Mouse (Mus musculus) lung, embryonic 16.5 days (tissue): ENCODE measurements around the gene Jpt2. TPM values are rescaled to one million over a fixed set of nuclear protein-coding genes. Genes with fewer than 3 reads are reported as not detected.
A peak's percentile ranks its signal among the peaks of the same experiment; 100 is the strongest.

ENCODE experiments used
- ATAC-seq: fragments of 200-750 bp; cut with Nextera tagmentation; 2 replicates; pipeline ENCODE4 v1.8.0; 2017; ENCODE audit warnings: low read depth, mild to moderate bottlenecking, moderate library complexity
- H3K27ac ChIP-seq: fragments of 300-500 bp; sonication (generic); 2 replicates; pipeline ENCODE4 v1.5.1; 2014; ENCODE audit warnings: mild to moderate bottlenecking, control low read depth, low read length
- H3K27me3 ChIP-seq: fragments of 300-500 bp; sonication (generic); 2 replicates; pipeline ENCODE4 v1.6.1; 2014; ENCODE audit warnings: low read depth, low read length, mixed read lengths; ENCODE audit not compliant: control insufficient read depth, insufficient read depth
- H3K36me3 ChIP-seq: fragments of 300-500 bp; sonication (generic); 2 replicates; pipeline ENCODE4 v1.6.1; 2014; ENCODE audit warnings: low read length; ENCODE audit not compliant: control insufficient read depth, insufficient read depth
- H3K4me1 ChIP-seq: fragments of 300-500 bp; sonication (generic); replicated peaks from 2 replicates; pipeline ENCODE4 v1.6.1; 2014; ENCODE audit warnings: low read length, mixed read lengths; ENCODE audit not compliant: control insufficient read depth, insufficient read depth
- H3K4me2 ChIP-seq: fragments of 300-500 bp; sonication (generic); 2 replicates; pipeline ENCODE4 v1.6.1; 2014; ENCODE audit warnings: low read depth, low read length, control low read depth
- H3K4me3 ChIP-seq: fragments of 300-500 bp; sonication (generic); 2 replicates; pipeline ENCODE4 v1.5.1; 2014; ENCODE audit warnings: mild to moderate bottlenecking, low read length, control low read depth
- H3K9ac ChIP-seq: fragments of 300-500 bp; sonication (generic); 2 replicates; pipeline ENCODE4 v1.6.1; 2014; ENCODE audit warnings: low read length, control low read depth
- H3K9me3 ChIP-seq: fragments of 300-500 bp; sonication (generic); 2 replicates; pipeline ENCODE4 v1.6.1; 2016; ENCODE audit warnings: low read length; ENCODE audit not compliant: control insufficient read depth
- WGBS: fragments of 180-500 bp; shearing (Covaris S2); extraction: QIAGEN DNeasy Blood & Tissue Kit; methylation state at CpG from one replicate; pipeline ENCODE4 v1.1.7; 2014; 5-methylcytosine and 5-hydroxymethylcytosine counted together
- polyA plus RNA-seq: library from polyadenylated mRNA; unstranded; fragments of >200 nt; fragmentation: Nextera tagmentation; extraction: Ambion mirVana; gene quantifications from 2 replicates; pipeline ENCODE4 v1.2.1, GENCODE M21; 2015

Gene Jpt2
- polyA plus RNA-seq, 1 experiment from 2014 or later: 148 TPM

GRCm38 (mm10) chr17:24899153-24899552 is 61.3 kb downstream of the Jpt2 start:
- Histone ChIP-seq H3K4me3 (no peak overlapping the region), H3K4me1 (peaks cover 17% of the 10 kb centered on the region), H3K27ac (no peak overlapping the region), H3K9me3 (no peaks in the 10 kb centered on the region), H3K36me3 (peaks cover 37% of the 10 kb centered on the region), H3K4me2 (no peak overlapping the region), H3K9ac (no peak overlapping the region), H3K27me3 (no peaks in the 10 kb centered on the region)
- 80% methylated on average over 5 of the region's 5 CpGs for WGBS
- ATAC-seq: no peak

- Histone ChIP-seq H3K36me3 (peaks cover 32% of the 10 kb centered on the region), H3K4me3 (no peak overlapping the region)
- no peak for ATAC-seq
Observed at GRCm38 (mm10) chr17:24898041-24898854, 62.2 kb downstream of the Jpt2 start.

GRCm38 (mm10) chr17:24897600-24897999 is 62.9 kb downstream of the Jpt2 start:
- H3K36me3 ChIP-seq: peaks cover 36% of the 10 kb centered on the region
- no peaks in the 10 kb centered on the region for H3K9me3 ChIP-seq
- H3K4me1 ChIP-seq: peaks cover 21% of the 10 kb centered on the region
- H3K4me3 ChIP-seq: no peak overlapping the region
- H3K9ac ChIP-seq: no peak overlapping the region; the same call in 1 of the 2 replicates
- H3K27me3 ChIP-seq: no peaks in the 10 kb centered on the region
- ATAC-seq: no peak
- no peak overlapping the region for H3K27ac ChIP-seq
- H3K4me2 ChIP-seq: no peak overlapping the region
- 71% methylated on average over 4 of the region's 4 CpGs for WGBS

More at GRCm38 (mm10) chr17:24898041-24898854, 62.2 kb downstream of the Jpt2 start:
- Histone ChIP-seq H3K4me1 (peaks cover 21% of the 10 kb centered on the region), H3K27ac (no peak overlapping the region), H3K9me3 (no peaks in the 10 kb centered on the region), H3K9ac (no peak overlapping the region), H3K4me2 (no peak overlapping the region), H3K27me3 (no peaks in the 10 kb centered on the region)
- WGBS: 73% methylated on average over 4 of the region's 4 CpGs

DNA sequence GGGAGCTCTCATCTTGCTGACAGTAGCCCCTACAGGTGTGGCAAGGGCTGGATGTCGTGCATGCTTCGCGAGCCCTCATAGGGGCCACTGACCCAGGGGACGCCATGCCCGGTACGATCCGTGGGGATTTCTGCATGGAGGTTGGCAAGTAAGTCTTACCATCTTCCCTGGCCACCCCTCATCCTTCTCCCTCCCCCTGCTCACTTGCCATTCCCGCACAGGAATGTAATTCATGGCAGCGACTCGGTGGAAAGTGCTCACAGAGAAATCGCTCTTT is 63.6 kb downstream of the Jpt2 start:
- H3K27me3 ChIP-seq: no peaks in the 10 kb centered on the region
- H3K36me3 ChIP-seq: peaks cover 36% of the 10 kb centered on the region
- ATAC-seq: no peak
- no peaks in the 10 kb centered on the region for H3K9me3 ChIP-seq
- H3K4me1 ChIP-seq: peaks cover 21% of the 10 kb centered on the region
- WGBS: 22% methylated on average over 11 of the region's 11 CpGs
- H3K27ac ChIP-seq: peak overlapping the region; percentile 54
- peak overlapping the region; percentile 61 for H3K4me3 ChIP-seq
- H3K4me2 ChIP-seq: peak overlapping the region; percentile 97
- H3K9ac ChIP-seq: peak overlapping the region; percentile 96

DNA sequence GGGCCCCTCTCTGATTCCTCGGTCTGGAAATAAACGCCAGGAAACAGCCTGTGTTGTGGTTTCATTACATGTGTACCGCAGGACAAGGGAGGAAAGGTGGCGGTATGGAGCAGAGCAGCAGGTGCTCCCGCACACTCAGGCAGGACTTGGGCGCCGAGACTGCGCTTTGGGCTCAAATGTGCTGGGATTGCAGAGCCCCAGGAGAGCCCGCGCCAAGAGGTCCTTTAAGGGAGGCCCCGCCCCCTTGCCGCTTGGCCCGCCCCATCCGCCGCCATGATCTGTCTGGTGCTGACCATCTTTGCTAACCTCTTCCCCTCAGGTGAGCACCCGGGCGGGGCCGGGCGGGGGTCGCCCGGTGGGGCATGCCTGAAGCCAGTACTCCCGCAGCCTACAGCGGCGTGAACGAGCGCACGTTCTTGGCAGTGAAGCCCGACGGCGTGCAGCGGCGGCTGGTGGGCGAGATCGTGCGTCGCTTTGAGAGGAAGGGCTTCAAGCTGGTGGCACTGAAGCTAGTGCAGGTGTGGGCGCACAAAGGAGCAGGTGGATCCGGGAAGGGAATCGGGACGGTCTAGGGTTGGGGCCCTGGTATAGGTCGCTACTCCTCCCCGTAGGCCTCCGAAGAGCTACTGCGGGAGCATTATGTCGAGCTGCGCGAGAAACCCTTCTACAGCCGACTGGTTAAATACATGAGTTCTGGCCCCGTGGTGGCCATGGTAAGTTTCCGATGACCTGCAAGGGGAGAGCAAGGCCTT is 64.1 kb downstream of the Jpt2 start, which contains the start of gene Nme3:
Gene Nme3 (plus strand): TSS at position 260 of the 752 bp plus-strand sequence.
- H3K4me3 ChIP-seq: peak within 1 kb of the TSS; percentile 61
- no peaks in the 10 kb centered on the region for H3K27me3 ChIP-seq
- 1% methylated on average over 50 of the region's 50 CpGs for WGBS
- peak; percentile 77 for ATAC-seq
- peaks cover 21% of the 10 kb centered on the region for H3K4me1 ChIP-seq
- peak within 1 kb of the TSS; percentile 86 for H3K27ac ChIP-seq
- H3K9ac ChIP-seq: peak within 1 kb of the TSS; percentile 96
- H3K36me3 ChIP-seq: peaks cover 37% of the 10 kb centered on the region
- H3K9me3 ChIP-seq: no peaks in the 10 kb centered on the region
- peak within 1 kb of the TSS; percentile 97 for H3K4me2 ChIP-seq

DNA sequence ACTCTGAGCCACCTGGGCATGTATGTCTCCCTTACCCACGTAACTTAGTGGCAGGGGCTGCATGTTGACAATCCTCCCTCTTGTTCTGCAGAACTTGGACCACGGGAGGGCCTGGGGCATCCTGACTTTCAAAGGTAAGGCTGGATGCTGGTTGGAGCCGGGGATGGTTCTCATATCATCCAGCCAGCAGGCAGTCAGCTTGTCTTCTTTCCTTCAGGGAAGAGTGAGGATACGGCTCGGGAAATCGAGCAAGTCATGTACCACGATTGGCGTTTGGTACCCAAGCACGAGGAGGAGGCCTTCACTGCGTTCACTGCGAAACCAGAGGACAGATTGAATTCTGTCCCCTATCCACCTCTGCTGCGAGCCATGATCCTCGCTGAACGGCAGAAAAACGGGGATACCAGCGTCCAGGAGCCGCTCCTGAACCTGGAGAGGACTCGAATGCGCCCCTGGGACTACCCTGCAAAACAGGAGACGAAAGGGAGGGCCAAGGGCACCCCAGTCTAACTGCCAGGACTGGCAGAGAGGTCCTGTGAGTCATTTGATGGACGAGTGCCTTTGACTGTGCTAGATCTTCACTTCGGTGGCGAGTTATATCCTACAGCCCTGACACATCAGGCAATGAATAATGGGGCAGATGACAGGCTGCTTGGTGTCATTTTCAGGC is 64.8 kb downstream of the Jpt2 start:
- no peaks in the 10 kb centered on the region for H3K27me3 ChIP-seq
- H3K9ac ChIP-seq: peak overlapping the region; percentile 96
- peaks cover 39% of the 10 kb centered on the region for H3K36me3 ChIP-seq
- H3K4me1 ChIP-seq: peaks cover 21% of the 10 kb centered on the region
- H3K27ac ChIP-seq: peak overlapping the region; percentile 86
- peak overlapping the region; percentile 61 for H3K4me3 ChIP-seq
- ATAC-seq: no peak
- peak overlapping the region; percentile 97 for H3K4me2 ChIP-seq
- 7% methylated on average over 23 of the region's 23 CpGs for WGBS
- H3K9me3 ChIP-seq: no peaks in the 10 kb centered on the region

DNA sequence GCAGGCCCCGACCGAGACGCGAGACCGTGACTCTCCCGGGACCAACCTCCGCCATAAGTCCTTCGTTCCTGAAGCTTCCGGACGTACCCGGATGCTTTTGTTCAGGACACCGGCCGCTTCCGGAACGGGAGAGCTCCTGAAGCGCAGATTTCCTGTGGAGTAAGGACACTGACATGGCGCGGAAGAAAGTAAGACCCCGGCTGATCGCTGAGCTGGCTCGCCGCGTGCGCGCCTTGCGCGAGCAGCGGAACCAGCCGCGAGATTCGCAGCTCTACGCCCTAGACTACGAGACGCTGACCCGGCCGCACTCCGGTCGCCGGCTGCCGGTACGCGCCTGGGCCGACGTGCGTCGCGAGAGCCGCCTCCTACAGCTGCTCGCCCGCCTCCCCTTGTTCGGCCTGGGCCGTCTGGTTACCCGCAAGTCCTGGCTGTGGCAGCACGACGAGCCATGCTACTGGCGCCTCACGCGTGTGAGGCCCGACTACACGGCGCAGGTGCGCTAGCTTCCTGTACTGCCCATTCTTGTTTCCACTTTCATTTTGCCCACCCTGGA is 65.4 kb downstream of the Jpt2 start, which contains the start of the genes Eme2 and Mrps34:
Gene Eme2 (minus strand): TSS at position 93 of the 553 bp plus-strand sequence.
Gene Mrps34 (plus strand): TSS at position 122 of the 553 bp plus-strand sequence.
- H3K9ac ChIP-seq: peak within 1 kb of the TSS; percentile 96
- ATAC-seq: peak; percentile 61
- no peaks in the 10 kb centered on the region for H3K27me3 ChIP-seq
- H3K27ac ChIP-seq: peak within 1 kb of the TSS; percentile 86
- H3K4me2 ChIP-seq: peak within 1 kb of the TSS; percentile 97
- peaks cover 39% of the 10 kb centered on the region for H3K36me3 ChIP-seq
- under 1% methylated on average over 61 of the region's 62 CpGs for WGBS
- H3K4me1 ChIP-seq: peaks cover 21% of the 10 kb centered on the region
- H3K4me3 ChIP-seq: peak within 1 kb of the TSS; percentile 61
- H3K9me3 ChIP-seq: no peaks in the 10 kb centered on the region

GRCm38 (mm10) chr17:24894061-24894994 is 66.2 kb downstream of the Jpt2 start:
- peak; percentile 6 for ATAC-seq

More at GRCm38 (mm10) chr17:24894061-24894994, 66.2 kb downstream of the Jpt2 start:
- H3K36me3 ChIP-seq: peaks cover 35% of the 10 kb centered on the region
- peak overlapping the region; percentile 96 for H3K9ac ChIP-seq
- H3K27me3 ChIP-seq: no peaks in the 10 kb centered on the region
- peak overlapping the region; percentile 61 for H3K4me3 ChIP-seq
- peaks cover 21% of the 10 kb centered on the region for H3K4me1 ChIP-seq
- 9% methylated on average over 31 of the region's 31 CpGs for WGBS
- peak overlapping the region; percentile 86 for H3K27ac ChIP-seq
- H3K9me3 ChIP-seq: no peaks in the 10 kb centered on the region
- H3K4me2 ChIP-seq: peak overlapping the region; percentile 97
